Mouse (Mus musculus): Measurements from ENCODE around the gene Zfp652.
"Not testable (repeated sequence)": the region's sequence is repeated elsewhere in the genome, so short reads cannot be mapped to it uniquely, and the experiment has no call there.

Zfp652 gene

GRCm38 (mm10) chr11:95712085-95712562 lies 349 bp upstream of the Zfp652 start:
- DNase-seq (ENCODE audit: low read depth): no peak

GRCm38 (mm10) chr11:95713225-95713810 lies 845 bp downstream of the Zfp652 start:
- peak; percentile 72 for DNase-seq (ENCODE audit: low read depth)

- DNase-seq (ENCODE audit: low read depth): no peak
These were observed 1.4 kb downstream of the Zfp652 start for GRCm38 (mm10) chr11:95713811-95714241.

- DNase-seq (ENCODE audit: low read depth): peak; percentile 56
These were observed 1.9 kb downstream of the Zfp652 start for GRCm38 (mm10) chr11:95714411-95714810.

GRCm38 (mm10) chr11:95716136-95716535 lies 3.7 kb downstream of the Zfp652 start:
- DNase-seq (ENCODE audit: low read depth): no peak

GRCm38 (mm10) chr11:95719356-95719755 lies 6.9 kb downstream of the Zfp652 start:
- DNase-seq (ENCODE audit: low read depth): no peak

- no peak for DNase-seq (ENCODE audit: low read depth)
These were observed 10.8 kb downstream of the Zfp652 start, which contains the start of gene B130006D01Rik for GRCm38 (mm10) chr11:95723287-95723686. Gene B130006D01Rik, plus strand, starts transcription at chr11:95723587.

GRCm38 (mm10) chr11:95724466-95724865 lies 12.0 kb downstream of the Zfp652 start:
- DNase-seq (ENCODE audit: low read depth): no peak

- DNase-seq (ENCODE audit: low read depth): no peak
These were observed 13.7 kb downstream of the Zfp652 start for GRCm38 (mm10) chr11:95726156-95726555.

GRCm38 (mm10) chr11:95727947-95728346 lies 15.5 kb downstream of the Zfp652 start:
- DNase-seq (ENCODE audit: low read depth): no peak

- peak; percentile 62 for DNase-seq (ENCODE audit: low read depth)
These were observed 16.7 kb downstream of the Zfp652 start for GRCm38 (mm10) chr11:95728916-95729907.

GRCm38 (mm10) chr11:95734485-95734884 lies 22.0 kb downstream of the Zfp652 start:
- peak; percentile 30 for DNase-seq (ENCODE audit: low read depth)

- DNase-seq (ENCODE audit: low read depth): no peak
These were observed 25.3 kb downstream of the Zfp652 start for GRCm38 (mm10) chr11:95737811-95738210.

GRCm38 (mm10) chr11:95744521-95744920 lies 32.0 kb downstream of the Zfp652 start:
- no peak for DNase-seq (ENCODE audit: low read depth)

- DNase-seq (ENCODE audit: low read depth): no peak
These were observed 34.3 kb downstream of the Zfp652 start for GRCm38 (mm10) chr11:95746821-95747220.

- no peak for DNase-seq (ENCODE audit: low read depth)
These were observed 35.9 kb downstream of the Zfp652 start for GRCm38 (mm10) chr11:95748331-95748730.

- no peak for DNase-seq (ENCODE audit: low read depth)
These were observed 37.1 kb downstream of the Zfp652 start for GRCm38 (mm10) chr11:95749619-95750018.

- DNase-seq (ENCODE audit: low read depth): peak; percentile 86
These were observed 38.5 kb downstream of the Zfp652 start for GRCm38 (mm10) chr11:95750995-95751394.

- DNase-seq (ENCODE audit: low read depth): not testable (repeated sequence)
These were observed 42.7 kb downstream of the Zfp652 start for GRCm38 (mm10) chr11:95755137-95755536.

- no peak for DNase-seq (ENCODE audit: low read depth)
These were observed 48.0 kb downstream of the Zfp652 start for GRCm38 (mm10) chr11:95760521-95760920.

GRCm38 (mm10) chr11:95762996-95763395 lies 50.5 kb downstream of the Zfp652 start:
- no peak for DNase-seq (ENCODE audit: low read depth)

GRCm38 (mm10) chr11:95764806-95765205 lies 52.3 kb downstream of the Zfp652 start:
- DNase-seq (ENCODE audit: low read depth): no peak

GRCm38 (mm10) chr11:95765334-95765733 lies 52.9 kb downstream of the Zfp652 start:
- DNase-seq (ENCODE audit: low read depth): no peak
